Mouse (Mus musculus): ENCODE data around the gene Cc2d2a. TPM values are rescaled to one million over a fixed set of nuclear protein-coding genes. Genes with fewer than 3 reads are reported as not detected.
A peak's percentile ranks its signal among the peaks of the same experiment; 100 is the strongest.

The Cc2d2a gene
- total RNA-seq, 1 experiment from 2014 or later = not detected

DNA sequence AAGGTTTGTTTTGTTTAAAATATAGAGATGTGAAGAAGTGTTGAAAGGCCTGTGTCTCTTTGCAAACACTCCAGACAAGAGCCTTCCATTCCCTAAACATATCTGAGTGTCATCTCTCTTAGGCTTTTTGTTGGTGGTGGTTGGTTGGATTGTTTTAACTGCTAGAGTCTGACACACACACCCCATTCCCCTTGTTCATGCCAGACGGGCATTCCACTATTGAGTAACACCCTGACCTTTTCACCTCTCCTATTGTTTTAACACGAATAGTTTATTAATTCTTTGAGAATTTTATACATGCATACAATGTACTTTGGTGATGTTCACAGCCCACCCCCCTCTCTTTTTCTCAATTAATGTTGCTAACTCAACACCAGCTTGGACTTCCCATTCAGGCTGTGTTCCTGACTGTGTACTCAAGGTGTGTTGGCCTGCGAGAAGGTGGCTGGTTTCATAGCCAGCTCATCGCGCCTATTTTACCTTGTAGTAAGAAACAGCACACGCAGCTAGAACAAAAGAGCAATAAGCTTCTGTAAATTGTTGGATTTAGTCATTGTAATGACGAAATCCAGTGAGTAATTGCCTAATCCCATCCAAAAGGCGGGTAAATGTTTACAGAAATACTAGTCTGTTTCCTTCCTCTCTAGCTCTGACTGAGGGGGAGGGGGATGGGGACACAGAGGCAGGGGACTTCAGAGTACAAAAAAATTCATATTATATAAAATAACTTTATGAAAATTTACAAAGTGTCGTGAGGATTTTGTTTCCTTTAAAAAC is 126.0 kb downstream of the Cc2d2a start:
- 0 out of 2 replicates have a peak, but pooled peaks have one; percentile 7 for ATAC-seq (ENCODE audit: extremely low read depth, insufficient number of reproducible peaks, low FRiP score, poor library complexity, severe bottlenecking)

Other genes with a start within 250 kb of the Cc2d2a start
- not detected in 2 replicates for gene C1qtnf7, start 146.8 kb upstream of the Cc2d2a start, total RNA-seq (2017)
- 122 and 131 TPM in 2 replicates for gene Bst1, start 156.5 kb downstream of the Cc2d2a start, total RNA-seq (2017)
- 724 and 727 TPM in 2 replicates for gene Fbxl5, start 159.3 kb downstream of the Cc2d2a start, total RNA-seq (2017)
- 71.3 and 74.3 TPM in 2 replicates for gene Cd38, start 206.2 kb downstream of the Cc2d2a start, total RNA-seq (2017)

Data from neutrophil, adult 5-6 weeks (primary cell).